Mouse (Mus musculus) megakaryocyte, embryonic 14.5 days (primary cell): Measurements from ENCODE around the gene Pard3. TPM values are rescaled to one million over a fixed set of nuclear protein-coding genes. Genes with fewer than 3 reads are reported as not detected.

ENCODE experiments used
- H3K27me3 ChIP-seq: replicated peaks from 2 replicates; pipeline ENCODE3; 2012; ENCODE audit warnings: inconsistent platforms
- H3K36me3 ChIP-seq: replicated peaks from 2 replicates; pipeline ENCODE3; 2012; ENCODE audit warnings: low read length, inconsistent platforms, mixed read lengths
- H3K4me1 ChIP-seq: 2 replicates; pipeline ENCODE4 v1.6.1; 2012; ENCODE audit warnings: inconsistent platforms
- H3K4me3 ChIP-seq: replicated peaks from 2 replicates; pipeline ENCODE3; 2012; ENCODE audit warnings: moderate library complexity, mild to moderate bottlenecking, inconsistent platforms
- H3K9me3 ChIP-seq: 2 replicates; pipeline ENCODE4 v1.6.1; 2012; ENCODE audit warnings: inconsistent platforms
- FLI1 ChIP-seq: IDR thresholded peaks from 2 replicates; pipeline ENCODE4 v1.6.1; 2012; ENCODE audit warnings: low read length, inconsistent platforms, mixed read lengths
- GATA1 ChIP-seq: IDR thresholded peaks from 3 replicates; pipeline ENCODE4 v1.6.1; 2012; ENCODE audit warnings: mixed read lengths, low read length, inconsistent platforms, borderline replicate concordance
- polyA plus RNA-seq: library from polyadenylated mRNA; stranded (reverse); fragments of >175 nt; gene quantifications from 2 replicates; pipeline ENCODE4 v1.2.3, GENCODE M21; 2012; ENCODE audit warnings: low replicate concordance; ENCODE audit not compliant: insufficient read depth

Gene Pard3
- polyA plus RNA-seq, 1 experiment = not detected

GRCm38 (mm10) chr8:127059826-127060225, 3.9 kb upstream of the Pard3 start:
- peaks cover 9% of the 10 kb centered on the region for H3K9me3 ChIP-seq
- H3K4me3 ChIP-seq = no peak overlapping the region
- TF ChIP-seq GATA1 = no peak
- peaks cover 71% of the 10 kb centered on the region for H3K27me3 ChIP-seq
- H3K4me1 ChIP-seq = peaks cover 13% of the 10 kb centered on the region
- H3K36me3 ChIP-seq = no peaks in the 10 kb centered on the region

- TF ChIP-seq GATA1 (no peak), FLI1 (no peak)
- no peaks in the 10 kb centered on the region for H3K9me3 ChIP-seq
- H3K27me3 ChIP-seq = peaks cover 78% of the 10 kb centered on the region
These were observed 844 bp downstream of the Pard3 start for GRCm38 (mm10) chr8:127064361-127065112.

GRCm38 (mm10) chr8:127065113-127065473, 1.4 kb downstream of the Pard3 start:
- peaks cover 14% of the 10 kb centered on the region for H3K4me1 ChIP-seq
- TF ChIP-seq GATA1 (no peak), FLI1 (no peak)
- H3K36me3 ChIP-seq = no peaks in the 10 kb centered on the region
- H3K4me3 ChIP-seq = no peak overlapping the region
- H3K9me3 ChIP-seq = no peaks in the 10 kb centered on the region
- peaks cover 83% of the 10 kb centered on the region for H3K27me3 ChIP-seq

More at GRCm38 (mm10) chr8:127064361-127065112, 844 bp downstream of the Pard3 start:
- peak overlapping the region; percentile 81 for H3K4me3 ChIP-seq
- H3K36me3 ChIP-seq = no peaks in the 10 kb centered on the region
- peaks cover 14% of the 10 kb centered on the region for H3K4me1 ChIP-seq

- H3K4me1 ChIP-seq = peaks cover 14% of the 10 kb centered on the region
- H3K9me3 ChIP-seq = no peaks in the 10 kb centered on the region
- no peak for TF ChIP-seq GATA1
- no peak for TF ChIP-seq FLI1
- no peak overlapping the region for H3K4me3 ChIP-seq
- peaks cover 88% of the 10 kb centered on the region for H3K27me3 ChIP-seq
- no peaks in the 10 kb centered on the region for H3K36me3 ChIP-seq
These were observed 2.1 kb downstream of the Pard3 start for GRCm38 (mm10) chr8:127065791-127066190.

- TF ChIP-seq FLI1 (no peak), GATA1 (no peak)
- no peaks in the 10 kb centered on the region for H3K36me3 ChIP-seq
- H3K4me1 ChIP-seq = peaks cover 14% of the 10 kb centered on the region
- H3K27me3 ChIP-seq = peaks cover 87% of the 10 kb centered on the region
- H3K4me3 ChIP-seq = no peak overlapping the region
- H3K9me3 ChIP-seq = no peaks in the 10 kb centered on the region
These were observed 2.8 kb downstream of the Pard3 start for GRCm38 (mm10) chr8:127066501-127066900.

GRCm38 (mm10) chr8:127068719-127069118, 5.0 kb downstream of the Pard3 start:
- H3K4me3 ChIP-seq = no peak overlapping the region
- TF ChIP-seq FLI1 = no peak
- no peaks in the 10 kb centered on the region for H3K36me3 ChIP-seq
- H3K27me3 ChIP-seq = peaks cover 74% of the 10 kb centered on the region
- H3K9me3 ChIP-seq = no peaks in the 10 kb centered on the region
- H3K4me1 ChIP-seq = peaks cover 11% of the 10 kb centered on the region

- H3K4me1 ChIP-seq = no peaks in the 10 kb centered on the region
- H3K9me3 ChIP-seq = no peaks in the 10 kb centered on the region
- no peak for TF ChIP-seq GATA1
- no peak for TF ChIP-seq FLI1
- peaks cover 66% of the 10 kb centered on the region for H3K27me3 ChIP-seq
- no peaks in the 10 kb centered on the region for H3K36me3 ChIP-seq
- no peak overlapping the region for H3K4me3 ChIP-seq
These were observed 6.5 kb downstream of the Pard3 start for GRCm38 (mm10) chr8:127070225-127070624.

- Histone ChIP-seq H3K27me3 (peaks cover 55% of the 10 kb centered on the region), H3K4me3 (no peak overlapping the region), H3K36me3 (no peaks in the 10 kb centered on the region), H3K4me1 (no peaks in the 10 kb centered on the region), H3K9me3 (no peaks in the 10 kb centered on the region)
- TF ChIP-seq GATA1 (no peak), FLI1 (no peak)
These were observed 9.4 kb downstream of the Pard3 start for GRCm38 (mm10) chr8:127073052-127073618.

GRCm38 (mm10) chr8:127076511-127076910, 12.8 kb downstream of the Pard3 start:
- H3K4me3 ChIP-seq = no peak overlapping the region
- TF ChIP-seq GATA1 (no peak), FLI1 (no peak)
- no peaks in the 10 kb centered on the region for H3K4me1 ChIP-seq
- peaks cover 48% of the 10 kb centered on the region for H3K27me3 ChIP-seq
- H3K36me3 ChIP-seq = no peaks in the 10 kb centered on the region
- no peaks in the 10 kb centered on the region for H3K9me3 ChIP-seq

GRCm38 (mm10) chr8:127079244-127079805, 15.6 kb downstream of the Pard3 start:
- no peaks in the 10 kb centered on the region for H3K36me3 ChIP-seq
- no peak overlapping the region for H3K4me3 ChIP-seq
- TF ChIP-seq FLI1 (no peak), GATA1 (no peak)
- H3K27me3 ChIP-seq = peaks cover 47% of the 10 kb centered on the region
- H3K9me3 ChIP-seq = no peaks in the 10 kb centered on the region
- H3K4me1 ChIP-seq = no peaks in the 10 kb centered on the region
